Mouse (Mus musculus) urinary bladder, postnatal 25 days (tissue): ENCODE results near the gene Tns3.

ENCODE experiments used
- DNase-seq: peaks from one replicate; pipeline ENCODE4 v3.0.0; 2022; ENCODE audit warnings: low spot score

Gene Tns3

GRCm38 (mm10) chr11:8680650-8681049 is 16.3 kb upstream of the Tns3 start:
- DNase-seq: no peak

- no peak for DNase-seq
Measured at GRCm38 (mm10) chr11:8679221-8679620, 14.9 kb upstream of the Tns3 start.

GRCm38 (mm10) chr11:8678260-8678995 is 14.1 kb upstream of the Tns3 start:
- no peak for DNase-seq

GRCm38 (mm10) chr11:8675701-8676474 is 11.6 kb upstream of the Tns3 start:
- no peak for DNase-seq

GRCm38 (mm10) chr11:8674549-8675149 is 10.3 kb upstream of the Tns3 start:
- no peak for DNase-seq

GRCm38 (mm10) chr11:8671698-8672097 is 7.4 kb upstream of the Tns3 start:
- DNase-seq: no peak

- no peak for DNase-seq
Measured at GRCm38 (mm10) chr11:8669138-8669537, 4.8 kb upstream of the Tns3 start.

GRCm38 (mm10) chr11:8664797-8665196 is 462 bp upstream of the Tns3 start:
- DNase-seq: no peak

- peak; percentile 54 for DNase-seq
Measured at GRCm38 (mm10) chr11:8663444-8664392, 617 bp downstream of the Tns3 start.

GRCm38 (mm10) chr11:8662706-8663429 is 1.5 kb downstream of the Tns3 start:
- DNase-seq: no peak

- DNase-seq: no peak
Measured at GRCm38 (mm10) chr11:8660951-8661350, 3.4 kb downstream of the Tns3 start.

GRCm38 (mm10) chr11:8659851-8660250 is 4.5 kb downstream of the Tns3 start:
- DNase-seq: no peak

- DNase-seq: no peak
Measured at GRCm38 (mm10) chr11:8659061-8659460, 5.3 kb downstream of the Tns3 start.

- DNase-seq: no peak
Measured at GRCm38 (mm10) chr11:8657493-8657892, 6.8 kb downstream of the Tns3 start.

GRCm38 (mm10) chr11:8656448-8657393 is 7.6 kb downstream of the Tns3 start:
- DNase-seq: no peak

- no peak for DNase-seq
Measured at GRCm38 (mm10) chr11:8653800-8654295, 10.5 kb downstream of the Tns3 start.

GRCm38 (mm10) chr11:8652792-8653645 is 11.3 kb downstream of the Tns3 start:
- no peak for DNase-seq

- DNase-seq: no peak
Measured at GRCm38 (mm10) chr11:8652116-8652714, 12.1 kb downstream of the Tns3 start.
